Mouse (Mus musculus): Measurements from ENCODE around the gene Ppp1r14a.

Ppp1r14a gene

DNA sequence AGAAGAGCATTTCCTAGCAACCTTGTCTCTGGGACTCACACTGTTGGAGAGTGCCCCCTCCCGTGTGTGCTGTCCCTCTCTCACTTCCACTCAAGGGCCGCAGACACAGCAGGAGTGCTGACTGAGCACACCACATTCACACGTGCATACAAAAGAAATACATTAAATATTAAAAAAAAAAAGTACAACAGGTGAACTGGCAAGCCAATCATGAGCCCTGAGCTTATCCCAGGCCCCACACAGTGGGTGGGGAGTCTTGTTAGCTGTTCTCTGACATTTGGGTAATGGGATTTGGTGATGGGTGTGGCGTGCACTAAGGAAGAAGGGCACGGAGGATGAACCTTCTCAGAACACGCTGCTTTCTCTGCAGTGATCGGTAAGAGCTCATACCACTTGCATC is 13.5 kb downstream of the Ppp1r14a start:
- in situ Hi-C loops (cut with MboI, MseI) = no loop called here

DNA sequence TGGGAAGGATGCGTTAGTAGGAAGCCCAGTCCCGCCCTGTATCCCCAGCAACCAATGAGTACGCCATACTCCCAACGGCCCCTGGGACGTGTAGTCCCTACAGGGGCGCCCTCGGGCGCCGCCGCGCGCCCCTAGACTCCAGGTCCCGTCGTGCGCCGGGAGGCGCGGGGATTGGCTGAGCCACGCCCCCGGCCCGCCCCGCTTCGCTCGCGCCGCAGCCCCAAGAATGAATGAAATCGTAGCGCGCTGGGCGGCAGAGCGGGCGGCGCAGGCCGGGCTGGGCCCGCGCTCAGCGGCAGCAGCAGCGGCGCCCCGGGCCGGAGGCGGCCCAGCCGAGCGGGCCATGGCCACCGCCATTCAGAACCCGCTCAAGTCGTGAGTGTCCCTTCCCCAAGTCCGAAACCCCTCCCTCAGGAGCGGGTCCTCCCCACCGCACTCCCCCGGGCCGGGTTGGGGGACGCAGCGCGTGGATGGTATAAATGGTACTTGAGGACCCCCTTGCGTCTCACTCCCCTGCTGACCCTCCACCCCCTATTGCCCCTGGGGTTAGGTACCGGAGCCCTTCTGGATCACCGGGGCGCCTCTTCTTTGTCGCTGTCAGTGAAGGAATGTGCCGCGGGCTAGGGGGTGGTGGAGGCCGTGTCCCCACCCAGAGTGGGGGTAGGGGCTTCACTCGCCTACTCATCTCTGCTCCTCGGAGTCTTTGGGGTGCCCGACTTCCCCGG is 14.8 kb downstream of the Ppp1r14a start, which contains the start of gene Dpf1:
TSS of gene Dpf1 (plus strand) at position 214 of the 725 bp plus-strand sequence.
- in situ Hi-C loops (cut with MboI, MseI) = no loop called here

DNA sequence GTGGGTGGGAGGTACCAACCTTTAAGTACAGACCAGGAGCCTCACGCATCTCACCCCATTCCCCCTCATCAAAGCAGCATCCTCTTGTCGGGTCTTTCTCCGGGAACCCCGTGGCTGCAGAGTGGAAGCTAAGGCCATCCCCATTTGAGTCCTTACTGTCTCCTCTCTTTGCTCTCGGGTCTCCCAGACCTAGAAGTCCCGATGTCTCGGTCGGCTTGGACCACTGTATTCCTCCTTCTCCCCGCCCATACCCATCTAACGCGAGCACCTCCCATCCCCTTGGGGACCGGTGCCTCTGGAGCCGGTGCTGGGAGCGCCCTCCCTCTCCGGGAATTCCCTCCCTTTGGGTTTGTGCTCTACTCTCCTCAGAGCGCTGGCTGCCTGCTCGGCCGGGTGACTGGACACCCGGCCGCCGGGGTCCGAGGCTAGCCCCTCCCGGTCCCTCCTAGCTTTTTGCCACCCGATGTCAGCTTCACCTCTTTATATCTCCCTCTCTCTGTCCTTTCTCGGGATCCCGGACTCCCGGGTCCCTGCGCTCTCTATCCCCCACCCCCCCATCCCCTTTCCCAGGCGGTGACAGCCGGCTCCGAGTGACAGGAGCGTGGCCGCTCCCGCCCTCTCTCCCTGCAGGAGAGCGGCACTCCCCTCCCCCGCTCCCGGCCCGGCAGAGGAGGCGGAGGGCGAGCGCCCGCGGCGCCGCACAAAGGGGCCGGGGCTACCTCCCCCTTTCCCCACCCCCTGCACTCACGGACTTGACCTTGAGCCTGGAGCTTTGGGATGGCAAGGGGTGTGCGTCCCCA is 15.6 kb downstream of the Ppp1r14a start:
- in situ Hi-C loops (cut with MboI, MseI) = no loop called here

DNA sequence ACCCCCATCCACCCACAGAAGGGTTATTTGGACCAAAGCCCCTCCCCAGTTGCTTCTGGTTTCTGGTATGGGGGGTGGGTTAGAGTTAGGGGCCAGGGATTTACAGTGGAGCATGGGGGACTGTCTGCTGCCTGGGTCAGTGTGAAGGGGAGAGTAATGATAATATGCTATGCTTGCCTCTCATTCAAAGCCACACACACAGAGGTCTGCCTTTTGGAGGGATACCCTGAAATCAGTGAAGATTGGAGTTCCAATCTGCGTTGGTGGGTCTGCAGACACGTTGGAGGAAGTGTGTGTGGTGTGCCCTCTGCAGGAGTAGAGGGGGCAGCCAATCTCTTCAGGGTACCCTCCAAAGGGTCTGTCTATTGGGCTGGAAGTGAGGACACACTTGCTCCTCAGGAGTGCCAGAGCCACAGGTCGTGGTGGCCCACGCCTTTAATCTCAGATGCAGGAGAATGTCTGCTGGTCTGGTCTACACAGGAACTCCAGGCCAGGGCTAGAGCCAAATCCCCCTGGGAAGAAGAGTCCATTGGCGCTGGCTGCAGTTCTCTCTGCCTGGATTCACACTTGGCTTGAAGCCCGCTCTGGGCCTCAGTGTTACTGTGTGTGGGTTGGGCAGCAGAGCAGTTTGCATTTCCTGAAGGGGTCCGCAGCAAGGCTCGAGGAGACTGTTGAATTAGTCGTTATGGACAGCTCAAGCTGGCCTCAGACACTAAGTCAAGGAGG is 16.3 kb downstream of the Ppp1r14a start:
- in situ Hi-C loops (cut with MboI, MseI) = no loop called here

DNA sequence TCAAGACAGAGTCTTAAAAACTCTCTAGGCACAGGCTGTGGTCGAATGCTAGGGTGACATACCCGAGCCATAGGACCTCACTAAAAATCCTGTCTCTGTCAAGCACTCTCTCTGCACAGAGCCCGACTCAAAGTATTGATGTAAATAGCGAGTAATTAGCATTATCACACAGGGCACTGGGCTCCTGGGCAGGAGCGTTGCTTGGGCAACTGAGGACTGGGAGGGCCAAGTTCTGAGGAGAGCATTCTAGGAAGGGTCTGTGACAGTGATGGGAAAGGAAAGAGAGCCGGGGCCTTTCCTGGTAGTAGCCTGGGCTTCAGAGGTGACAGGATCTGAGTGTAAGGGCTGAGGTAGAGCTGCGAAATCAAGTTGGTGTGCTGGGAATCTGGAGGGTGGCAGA is 17.0 kb downstream of the Ppp1r14a start:
- in situ Hi-C loops (cut with MboI, MseI) = no loop called here

DNA sequence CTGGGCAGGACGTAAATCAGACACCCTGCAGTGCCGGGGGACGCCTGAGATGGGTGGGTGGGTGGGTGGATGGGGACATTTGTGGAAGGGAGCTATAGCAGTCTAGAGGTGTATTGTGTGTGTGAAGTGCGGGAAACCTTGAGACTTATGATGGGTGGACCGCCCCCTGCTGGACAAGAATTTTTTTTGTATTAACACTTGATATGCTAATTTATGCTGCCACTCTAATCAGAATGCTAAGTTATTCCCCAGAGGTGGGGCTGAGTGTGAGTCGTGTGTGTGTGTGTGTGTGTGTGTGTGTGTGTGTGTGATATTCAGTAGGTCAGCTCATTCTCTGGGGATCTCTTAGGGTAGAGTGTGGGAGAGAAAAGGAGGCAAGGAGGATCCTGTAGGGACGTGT is 17.5 kb downstream of the Ppp1r14a start:
- in situ Hi-C loops (cut with MboI, MseI) = no loop called here

DNA sequence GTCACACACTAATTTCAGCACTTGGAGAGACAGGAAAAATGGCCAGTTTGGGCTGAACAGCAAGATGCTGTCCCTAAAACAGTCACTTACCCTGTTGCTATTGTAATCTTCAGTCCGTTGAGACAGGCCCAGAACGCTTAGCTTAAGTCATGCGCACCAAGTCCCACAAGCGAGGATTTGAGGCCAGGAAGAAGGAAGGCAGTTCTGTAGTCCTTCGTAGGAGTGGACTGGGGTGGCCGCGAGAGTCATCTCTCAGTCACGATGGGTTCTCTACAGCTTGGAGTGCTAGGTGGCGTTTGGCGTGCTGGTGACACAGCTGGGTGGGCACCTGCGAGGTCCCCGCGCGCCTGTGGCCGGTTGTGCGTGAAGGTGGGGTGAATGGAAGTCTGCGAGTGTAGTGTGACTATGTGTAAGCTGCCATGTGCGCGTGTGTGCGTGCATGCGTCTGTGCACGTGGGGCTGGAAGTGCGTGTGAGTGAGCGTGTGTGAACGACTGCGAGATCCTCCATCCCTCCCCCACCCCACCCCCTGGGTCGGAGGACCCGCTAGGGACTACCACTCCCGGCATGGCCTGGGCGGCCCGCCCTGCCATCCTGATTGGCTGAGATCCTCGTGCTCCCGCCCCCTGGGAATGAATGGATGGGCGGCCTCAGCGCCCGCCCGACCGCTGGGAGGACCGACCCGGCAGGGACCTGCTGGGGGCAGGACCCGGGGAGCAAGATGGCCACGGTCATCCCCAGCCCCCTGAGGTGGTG is 18.4 kb downstream of the Ppp1r14a start:
- in situ Hi-C loops (cut with MboI, MseI) = no loop called here

DNA sequence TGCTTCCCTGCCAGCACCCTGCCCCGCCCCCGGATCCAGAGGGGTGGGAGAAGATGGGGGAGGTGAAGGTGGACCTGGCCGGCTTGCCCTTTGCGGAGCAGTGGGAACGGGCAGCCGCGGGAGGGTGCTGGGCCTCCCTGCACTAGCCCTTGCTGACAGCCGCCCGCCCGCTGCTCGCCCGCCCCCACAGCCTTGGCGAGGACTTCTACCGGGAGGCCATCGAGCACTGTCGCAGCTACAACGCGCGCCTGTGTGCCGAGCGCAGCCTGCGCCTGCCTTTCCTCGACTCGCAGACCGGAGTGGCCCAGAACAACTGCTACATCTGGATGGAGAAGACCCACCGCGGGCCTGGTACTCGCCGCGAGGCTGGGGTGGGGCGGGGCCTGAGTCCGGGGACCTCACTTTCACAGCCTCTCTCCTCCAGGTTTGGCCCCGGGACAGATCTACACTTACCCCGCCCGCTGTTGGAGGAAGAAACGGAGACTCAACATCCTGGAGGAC is 20.2 kb downstream of the Ppp1r14a start:
- in situ Hi-C loops (cut with MboI, MseI) = no loop called here

DNA sequence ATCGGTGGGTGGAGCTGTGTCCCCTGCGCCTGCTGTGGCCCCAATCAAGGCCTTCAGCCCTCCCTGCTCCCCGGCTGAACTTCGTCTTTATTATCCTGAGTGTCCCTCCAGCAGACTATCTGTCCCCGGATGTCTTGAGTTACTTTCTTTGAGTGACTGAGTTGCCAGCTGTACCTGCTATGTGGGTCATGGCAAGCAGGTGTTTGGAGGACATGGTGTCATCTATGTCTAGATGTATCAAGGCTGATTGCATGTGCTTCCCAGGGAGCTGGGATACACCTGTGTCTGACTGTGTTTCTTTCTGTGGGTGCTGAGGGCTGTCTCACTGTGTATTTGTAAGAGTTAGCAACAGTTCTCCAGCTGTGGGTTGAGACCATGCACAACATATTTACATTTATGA is 20.6 kb downstream of the Ppp1r14a start:
- in situ Hi-C loops (cut with MboI, MseI) = no loop called here

DNA sequence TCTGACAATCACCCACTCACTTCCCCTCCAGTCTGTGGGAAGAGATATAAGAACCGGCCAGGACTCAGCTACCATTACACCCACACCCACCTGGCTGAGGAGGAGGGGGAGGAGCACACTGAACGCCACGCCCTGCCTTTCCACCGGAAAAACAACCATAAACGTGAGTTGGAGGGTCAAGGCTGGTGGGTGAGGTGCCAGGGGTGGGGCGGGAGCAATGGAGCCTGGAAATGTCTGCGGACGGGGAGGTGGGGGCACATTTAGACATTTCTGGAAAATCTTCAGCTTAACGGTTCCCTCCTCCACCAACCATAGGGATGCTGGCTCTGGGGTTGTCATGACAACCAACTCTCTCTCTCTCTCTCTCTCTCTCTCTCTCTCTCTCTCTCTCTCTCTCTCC is 23.9 kb downstream of the Ppp1r14a start:
- in situ Hi-C loops (cut with MboI, MseI) = no loop called here

DNA sequence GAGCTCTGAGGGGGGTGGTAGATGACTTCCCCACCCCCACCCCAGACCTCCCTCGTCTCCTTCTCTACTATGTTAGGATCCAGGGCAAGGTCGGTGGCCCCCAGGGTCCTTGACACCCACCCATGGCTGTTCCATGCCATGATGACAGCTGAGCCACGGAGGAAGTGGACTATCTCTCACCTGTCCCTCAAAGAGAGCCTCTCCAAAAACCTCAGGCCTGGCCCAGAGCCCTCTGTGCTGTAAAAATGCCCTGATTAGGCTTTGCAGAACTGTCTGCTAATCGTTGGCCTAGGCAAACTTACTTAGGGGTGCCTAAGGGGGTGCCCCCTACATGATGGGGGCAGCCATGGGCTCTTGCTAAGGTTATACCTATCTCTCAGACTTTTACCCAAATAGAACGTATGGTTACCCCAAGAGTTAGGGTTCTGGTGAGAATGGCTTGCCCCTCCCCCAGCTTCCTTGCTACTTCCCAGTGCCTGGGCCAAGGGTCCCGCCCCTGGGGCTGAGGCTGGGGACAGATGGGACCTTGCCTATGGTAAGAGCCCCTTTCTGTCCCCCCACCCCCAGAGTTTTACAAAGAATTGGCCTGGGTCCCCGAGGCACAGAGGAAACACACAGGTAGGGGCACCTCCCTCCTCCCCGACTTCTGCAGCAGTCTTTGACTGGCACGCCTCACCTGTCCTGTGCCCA is 24.6 kb downstream of the Ppp1r14a start:
- in situ Hi-C loops (cut with MboI, MseI) = no loop called here

DNA sequence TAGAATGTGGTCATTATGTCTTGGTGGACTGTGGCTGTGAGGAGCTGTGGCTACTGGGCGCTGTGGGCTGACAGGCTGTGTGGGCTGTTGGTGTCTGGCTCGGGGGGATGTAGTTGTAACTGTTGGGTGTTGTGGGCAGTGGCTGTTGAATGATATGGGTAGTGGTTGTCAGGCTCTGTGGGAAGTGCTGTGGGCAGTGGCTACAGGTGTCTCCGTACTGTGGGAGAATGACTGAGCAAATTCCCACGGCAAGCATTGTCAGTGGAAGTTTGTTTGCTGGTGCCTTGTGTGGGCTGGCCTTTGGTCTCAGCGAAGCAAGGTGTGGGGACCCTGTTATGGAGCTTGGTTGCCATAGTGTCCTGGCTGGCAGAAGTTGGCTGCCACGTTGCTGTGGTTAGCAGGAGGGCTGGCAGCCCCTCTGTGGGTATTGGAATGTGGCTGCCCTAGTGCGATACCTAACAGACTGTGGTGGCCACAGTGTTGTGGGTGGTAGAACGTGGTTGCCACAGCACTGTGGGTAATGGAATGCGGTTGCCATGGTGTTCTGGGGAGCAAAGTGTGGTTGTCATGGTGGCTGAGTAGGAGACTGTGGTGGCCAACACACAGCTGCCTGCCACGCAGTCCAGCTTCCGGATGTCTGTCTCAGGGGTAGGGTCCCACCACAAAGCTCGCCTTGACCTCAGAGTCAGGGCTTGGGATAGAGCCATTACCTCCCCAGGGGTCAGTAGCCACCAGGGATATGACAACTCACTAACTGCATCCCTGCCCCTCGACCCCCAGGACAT is 25.9 kb downstream of the Ppp1r14a start:
- in situ Hi-C loops (cut with MboI, MseI) = no loop called here

DNA sequence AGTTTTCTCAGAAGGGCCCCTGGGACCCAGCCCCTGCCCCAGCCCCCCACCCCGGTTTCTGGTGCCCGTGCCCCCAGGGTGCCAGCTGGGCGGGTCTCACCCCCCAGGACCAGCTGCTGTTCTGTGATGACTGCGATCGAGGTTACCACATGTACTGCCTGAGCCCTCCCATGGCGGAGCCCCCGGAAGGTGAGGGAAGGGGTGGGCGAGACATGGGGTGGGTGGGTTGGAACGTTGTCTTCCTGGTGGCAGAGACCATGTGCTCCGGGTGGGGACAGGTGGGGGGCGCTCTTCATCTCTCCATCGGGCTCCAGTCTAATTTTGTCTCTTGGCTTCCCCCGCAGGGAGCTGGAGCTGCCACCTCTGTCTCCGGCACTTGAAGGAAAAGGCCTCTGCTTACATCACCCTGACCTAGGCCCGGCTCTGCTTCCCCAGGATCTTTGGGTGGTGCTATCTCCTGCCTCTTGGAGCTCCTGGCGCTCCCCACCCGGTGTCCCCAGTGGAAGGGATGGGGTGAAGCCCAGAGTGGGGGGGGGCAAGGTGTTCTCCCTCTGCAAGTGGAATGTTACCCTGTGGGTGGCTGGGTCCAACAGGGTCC is 27.1 kb downstream of the Ppp1r14a start:
- in situ Hi-C loops (cut with MboI, MseI) = no loop called here

DNA sequence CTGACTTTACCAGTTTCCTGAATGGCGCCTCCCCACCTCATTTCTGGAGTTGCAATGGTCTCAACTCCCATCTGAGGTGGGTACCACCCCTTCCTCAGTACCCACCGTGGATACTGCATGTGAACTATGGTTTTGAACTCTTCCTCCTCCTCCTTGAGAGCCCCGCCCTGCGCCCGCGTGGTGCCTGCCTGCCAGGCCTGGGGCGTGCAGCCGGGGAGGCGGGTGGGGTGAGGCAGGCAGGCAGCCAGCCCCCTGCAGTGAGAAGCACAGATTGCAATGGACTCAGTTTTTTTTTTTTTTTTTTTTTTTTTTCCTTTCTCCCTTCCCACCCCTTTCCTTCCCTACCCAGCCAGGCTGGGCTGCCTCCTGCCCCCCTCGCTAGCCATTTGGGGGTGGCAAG is 27.9 kb downstream of the Ppp1r14a start:
- in situ Hi-C loops (cut with MboI, MseI) = no loop called here

DNA sequence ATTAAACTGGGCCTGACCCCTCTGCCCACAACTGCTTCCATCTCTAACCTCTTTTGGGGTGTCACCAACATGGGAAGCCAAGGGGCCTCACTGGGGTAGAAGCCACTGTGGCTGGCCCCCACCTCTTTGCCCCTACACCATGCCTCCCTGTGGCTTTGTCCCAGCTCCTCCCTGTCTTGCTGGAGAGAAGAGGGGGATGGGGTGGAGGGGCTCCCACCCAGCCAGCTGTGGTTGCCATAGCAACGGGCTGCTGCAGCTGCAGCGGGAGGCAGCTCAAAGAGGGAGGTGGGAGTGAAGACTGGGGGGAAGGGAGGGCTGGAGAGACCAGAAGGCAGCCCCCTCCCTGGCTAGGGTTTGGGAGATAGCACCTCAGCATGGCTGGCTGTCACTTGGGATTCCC is 28.4 kb downstream of the Ppp1r14a start:
- in situ Hi-C loops (cut with MboI, MseI) = no loop called here

DNA sequence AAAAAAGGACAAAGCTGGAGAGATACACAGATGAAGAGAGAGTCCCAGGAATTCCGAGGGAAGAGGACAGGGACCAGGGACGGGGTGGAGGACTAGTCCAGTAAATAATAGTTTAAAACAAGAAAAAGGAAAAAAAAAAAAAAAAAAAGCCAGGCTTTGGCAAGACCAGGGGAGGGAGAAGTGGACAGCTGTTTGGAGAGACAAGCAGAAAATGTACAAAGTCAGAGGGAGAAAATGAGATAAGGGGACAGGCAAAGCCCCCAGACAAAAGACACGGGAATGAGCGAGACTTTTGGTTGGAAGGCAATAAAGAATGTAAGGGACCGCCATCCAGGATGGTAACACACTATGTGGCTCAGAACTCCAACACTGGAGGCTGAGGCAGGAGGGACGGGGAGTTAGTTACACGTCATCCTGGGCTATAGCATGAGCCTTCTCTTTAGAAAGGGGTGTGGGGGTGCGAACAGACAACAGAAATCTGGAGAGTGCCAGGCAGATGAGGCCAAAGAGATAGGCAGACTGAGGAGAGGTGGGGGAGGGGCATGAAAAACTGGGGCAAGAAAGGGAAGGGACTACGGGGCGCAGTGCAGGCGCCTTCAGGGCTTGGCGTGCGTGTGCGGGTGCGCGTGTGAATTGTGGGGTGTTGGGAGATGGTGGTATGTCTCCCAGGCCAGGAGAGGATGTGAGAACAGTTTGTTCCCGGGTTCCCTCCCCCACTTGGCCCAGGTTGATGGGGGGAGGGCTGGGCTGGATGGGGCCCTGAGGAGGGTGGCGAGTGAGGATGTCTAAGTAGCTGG is 29.2 kb downstream of the Ppp1r14a start:
- in situ Hi-C loops (cut with MboI, MseI) = no loop called here

DNA sequence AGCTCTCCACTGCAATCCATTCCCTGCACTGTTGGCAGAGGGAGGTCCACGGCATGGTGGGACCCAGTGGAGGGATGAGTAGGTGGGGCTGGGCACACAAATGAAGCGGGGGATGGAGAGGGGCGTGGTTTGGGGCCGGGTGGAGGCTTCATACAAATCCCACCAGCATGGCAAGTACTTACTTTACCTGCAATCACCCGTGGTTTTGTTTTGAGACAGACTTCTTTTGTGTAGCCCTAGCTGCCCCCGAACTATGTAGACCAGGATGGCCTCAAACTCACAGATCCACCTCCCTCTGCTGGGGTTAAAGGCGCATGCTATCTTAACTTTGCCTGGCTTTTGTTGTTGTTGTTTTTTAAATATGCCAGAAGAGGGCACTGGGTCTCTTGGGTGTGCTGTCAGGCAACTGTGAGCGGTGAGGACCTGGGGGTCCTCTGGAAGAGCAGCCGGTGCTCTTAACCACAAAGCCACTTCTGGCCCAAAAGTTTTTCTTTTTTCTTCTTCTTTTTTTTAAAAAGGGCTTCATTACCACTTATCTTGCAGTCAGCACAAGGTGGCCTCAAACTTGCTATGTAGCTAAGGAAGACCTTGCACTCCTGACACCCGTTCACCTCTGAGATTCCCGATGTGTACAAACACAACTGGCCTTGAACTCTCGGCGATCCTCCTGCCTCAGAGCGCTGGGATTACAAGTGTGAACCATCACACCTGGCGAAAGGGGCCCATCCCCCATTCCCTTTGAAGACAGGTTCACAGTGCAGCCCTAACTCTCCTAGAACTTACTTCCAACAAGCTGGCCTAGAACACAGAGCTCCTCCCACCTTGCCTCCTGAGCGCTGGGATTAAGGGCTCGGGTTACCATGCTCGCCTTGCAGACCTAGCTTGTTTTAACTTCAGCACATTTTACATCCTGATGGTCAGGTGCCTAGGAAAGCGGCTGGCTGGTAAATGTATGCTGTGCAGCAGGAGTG is 30.5 kb downstream of the Ppp1r14a start:
- in situ Hi-C loops (cut with MboI, MseI) = loop anchor here (10.0 kb wide), 1 partner anchor 1185 kb away; no protein-coding TSS in a partner anchor

DNA sequence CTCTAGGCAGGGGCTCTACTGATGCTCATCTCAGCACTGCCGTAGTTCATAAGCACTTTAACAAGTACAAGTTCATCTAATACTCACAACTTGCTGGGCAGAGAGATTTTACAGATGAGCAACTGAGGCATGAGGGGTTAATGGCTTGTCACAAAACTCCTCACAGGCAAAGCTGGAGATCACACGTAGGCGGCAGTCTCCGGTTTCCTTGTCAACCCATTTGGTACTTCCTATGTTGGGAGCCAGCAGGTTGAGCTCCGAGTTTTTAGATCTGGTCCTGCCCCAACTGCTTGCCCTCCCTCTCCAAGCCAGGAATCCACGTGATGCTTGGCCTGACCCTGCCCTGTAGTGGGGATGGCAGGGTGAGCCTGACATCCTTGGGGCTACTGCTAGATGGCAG is 38.0 kb downstream of the Ppp1r14a start:
- in situ Hi-C loops (cut with MboI, MseI) = loop anchor here (10.0 kb wide), 1 partner anchor 1192 kb away; no protein-coding TSS in a partner anchor
